Mouse (Mus musculus) kidney, embryonic 16.5 days (tissue): ENCODE data around the gene Polr2i. TPM values are rescaled to one million over a fixed set of nuclear protein-coding genes. Genes with fewer than 3 reads are reported as not detected.
A peak's percentile ranks its signal among the peaks of the same experiment; 100 is the strongest.

Source experiments
- ATAC-seq: fragments of 200-750 bp; cut with Nextera tagmentation; 2 replicates; pipeline ENCODE4 v1.8.0; 2017; ENCODE audit warnings: moderate TSS enrichment; ENCODE audit not compliant: low FRiP score, low TSS enrichment
- H3K27ac ChIP-seq: fragments of 300-500 bp; sonication (generic); 2 replicates; pipeline ENCODE4 v1.5.1; 2014; ENCODE audit warnings: low read length
- H3K27me3 ChIP-seq: fragments of 300-500 bp; sonication (generic); 2 replicates; pipeline ENCODE4 v1.6.1; 2014; ENCODE audit warnings: low read length, control low read depth, mixed read lengths; ENCODE audit not compliant: insufficient read depth
- H3K36me3 ChIP-seq: fragments of 300-500 bp; sonication (generic); 2 replicates; pipeline ENCODE4 v1.6.1; 2014; ENCODE audit warnings: low read length, control low read depth, mixed read lengths; ENCODE audit not compliant: insufficient read depth
- H3K4me1 ChIP-seq: fragments of 300-500 bp; sonication (generic); 2 replicates; pipeline ENCODE4 v1.6.1; 2014; ENCODE audit warnings: low read length, control low read depth, mixed read lengths; ENCODE audit not compliant: insufficient read depth
- H3K4me2 ChIP-seq: fragments of 300-500 bp; sonication (generic); replicated peaks from 2 replicates; pipeline ENCODE4 v1.6.1; 2014; ENCODE audit warnings: low read depth, low read length
- H3K4me3 ChIP-seq: fragments of 300-500 bp; sonication (generic); 2 replicates; pipeline ENCODE4 v1.5.1; 2014; ENCODE audit warnings: mild to moderate bottlenecking, low read length
- H3K9ac ChIP-seq: fragments of 300-500 bp; sonication (generic); replicated peaks from 2 replicates; pipeline ENCODE4 v1.6.1; 2014; ENCODE audit warnings: low read length
- H3K9me3 ChIP-seq: fragments of 300-500 bp; sonication (generic); 2 replicates; pipeline ENCODE4 v1.6.1; 2016; ENCODE audit warnings: low read length, control low read depth
- WGBS: fragments of 180-500 bp; shearing (Covaris S2); extraction: QIAGEN DNeasy Blood & Tissue Kit; methylation state at CpG from one replicate; pipeline ENCODE4 v1.1.7; 2014; 5-methylcytosine and 5-hydroxymethylcytosine counted together
- polyA plus RNA-seq: library from polyadenylated mRNA; unstranded; fragments of >200 nt; fragmentation: Nextera tagmentation; extraction: Ambion mirVana; gene quantifications from 2 replicates; pipeline ENCODE4 v1.2.1, GENCODE M21; 2015

The Polr2i gene
- polyA plus RNA-seq, 1 experiment from 2014 or later = 146 TPM

- no peaks in the 10 kb centered on the region for H3K36me3 ChIP-seq
- peak; percentile 43 for ATAC-seq
Measured at GRCm38 (mm10) chr7:30279536-30279935, 47.8 kb downstream of the Polr2i start.

GRCm38 (mm10) chr7:30279951-30280669 lies 48.4 kb downstream of the Polr2i start, which contains the start of the genes Thap8 and Wdr62:
Gene Thap8, plus strand, starts transcription at chr7:30280094.
Gene Wdr62, minus strand, starts transcription at chr7:30280419.
- WGBS = under 1% methylated on average over 48 of the region's 49 CpGs
- Histone ChIP-seq H3K4me2 (peak within 1 kb of the TSS; percentile 93), H3K27me3 (no peaks in the 10 kb centered on the region), H3K4me1 (peaks cover 12% of the 10 kb centered on the region), H3K36me3 (no peaks in the 10 kb centered on the region), H3K4me3 (peak within 1 kb of the TSS; percentile 74), H3K9me3 (no peaks in the 10 kb centered on the region), H3K9ac (peak within 1 kb of the TSS; percentile 71), H3K27ac (peak within 1 kb of the TSS; percentile 99)
- ATAC-seq = peak; percentile 97

More at GRCm38 (mm10) chr7:30279536-30279935, 47.8 kb downstream of the Polr2i start:
- no peaks in the 10 kb centered on the region for H3K9me3 ChIP-seq
- H3K4me1 ChIP-seq = peaks cover 12% of the 10 kb centered on the region
- WGBS = 1% methylated on average over 6 of the region's 6 CpGs
- H3K4me3 ChIP-seq = peak overlapping the region; percentile 74
- no peaks in the 10 kb centered on the region for H3K27me3 ChIP-seq
- H3K4me2 ChIP-seq = peak overlapping the region; percentile 93
- H3K9ac ChIP-seq = peak overlapping the region; percentile 66
- peak overlapping the region; percentile 99 for H3K27ac ChIP-seq

- Histone ChIP-seq H3K9ac (peak overlapping the region; percentile 71), H3K4me1 (peaks cover 12% of the 10 kb centered on the region), H3K9me3 (no peaks in the 10 kb centered on the region), H3K27me3 (no peaks in the 10 kb centered on the region), H3K4me2 (peak overlapping the region; percentile 93), H3K27ac (peak overlapping the region; percentile 99), H3K36me3 (no peaks in the 10 kb centered on the region), H3K4me3 (peak overlapping the region; percentile 74)
- 0% methylated on average over 20 of the region's 20 CpGs for WGBS
- peak; percentile 88 for ATAC-seq
Measured at GRCm38 (mm10) chr7:30280670-30281138, 49.0 kb downstream of the Polr2i start.

DNA sequence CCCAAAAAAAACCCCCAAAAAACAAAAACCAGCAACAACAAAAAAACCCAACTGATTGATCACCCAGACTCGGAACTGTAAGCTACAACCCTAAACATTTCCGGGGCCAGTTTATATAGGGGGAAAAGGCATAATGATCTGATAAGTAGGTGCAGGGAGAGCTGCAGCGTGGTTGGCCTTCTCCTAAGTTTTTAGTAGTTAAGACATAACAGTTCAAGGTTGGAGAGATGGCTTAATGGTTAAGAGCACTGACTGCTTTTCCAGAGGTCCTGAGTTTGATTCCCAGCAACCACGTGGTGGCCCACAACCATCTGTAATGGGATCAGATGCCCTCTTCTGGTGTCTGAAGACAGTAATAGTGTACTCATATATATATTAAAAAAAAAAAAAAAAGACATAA lies 49.8 kb downstream of the Polr2i start:
- no peaks in the 10 kb centered on the region for H3K36me3 ChIP-seq
- no peaks in the 10 kb centered on the region for H3K9me3 ChIP-seq
- H3K27me3 ChIP-seq = no peaks in the 10 kb centered on the region
- ATAC-seq = no peak
- H3K4me2 ChIP-seq = peak overlapping the region; percentile 93; the same call in 1 of the 2 replicates
- peak overlapping the region; percentile 74; the same call in 1 of the 2 replicates for H3K4me3 ChIP-seq
- no peak overlapping the region for H3K9ac ChIP-seq
- 72% methylated on average over 4 of the region's 4 CpGs for WGBS
- H3K4me1 ChIP-seq = peaks cover 12% of the 10 kb centered on the region
- 0 out of 2 replicates have a peak overlapping the region, but pooled peaks have one; percentile 99 for H3K27ac ChIP-seq

GRCm38 (mm10) chr7:30282740-30283139 lies 51.0 kb downstream of the Polr2i start:
- Histone ChIP-seq H3K27me3 (no peaks in the 10 kb centered on the region), H3K9me3 (no peaks in the 10 kb centered on the region), H3K36me3 (no peaks in the 10 kb centered on the region), H3K4me1 (peaks cover 12% of the 10 kb centered on the region), H3K27ac (no peak overlapping the region), H3K4me3 (no peak overlapping the region), H3K4me2 (no peak overlapping the region), H3K9ac (no peak overlapping the region)
- 83% methylated on average over 7 of the region's 7 CpGs for WGBS
- ATAC-seq = no peak

Other genes with a start within 250 kb of the Polr2i start
- gene Zfp568, start 248.0 kb upstream of the Polr2i start, polyA plus RNA-seq = 15.8 and 16.5 TPM in 2 replicates
- gene Zfp14, start 180.6 kb upstream of the Polr2i start, polyA plus RNA-seq = 4.1 TPM in 2 replicates
- gene Zfp82, start 159.0 kb upstream of the Polr2i start, polyA plus RNA-seq = 5.8 and 6.6 TPM in 2 replicates
- 1.6 and 2.1 TPM in 2 replicates for gene Gm26920, start 141.5 kb upstream of the Polr2i start, polyA plus RNA-seq
- gene Zfp566, start 141.4 kb upstream of the Polr2i start, polyA plus RNA-seq = 12.5 and 13.6 TPM in 2 replicates
- 112 and 116 TPM in 2 replicates for gene Zfp260, start 137.2 kb upstream of the Polr2i start, polyA plus RNA-seq
- gene Zfp382, start 110.0 kb upstream of the Polr2i start, polyA plus RNA-seq = 11.7 and 12.0 TPM in 2 replicates
- 12.6 and 15.6 TPM in 2 replicates for gene Zfp146, start 62.2 kb upstream of the Polr2i start, polyA plus RNA-seq
- gene Cox7a1, start 47.8 kb upstream of the Polr2i start, polyA plus RNA-seq = 11.7 and 13.8 TPM in 2 replicates
- gene Capns1, start 33.1 kb upstream of the Polr2i start, polyA plus RNA-seq = 105 and 111 TPM in 2 replicates
- gene Tbcb, start 324 bp downstream of the Polr2i start, polyA plus RNA-seq = 180 and 206 TPM in 2 replicates
- not detected in 2 replicates for gene Ovol3, start 3.8 kb downstream of the Polr2i start, polyA plus RNA-seq
- gene Thap8, start 48.1 kb downstream of the Polr2i start, polyA plus RNA-seq = 0.27 and 0.57 TPM in 2 replicates
- gene Wdr62, start 48.5 kb downstream of the Polr2i start, polyA plus RNA-seq = 9.7 and 10.8 TPM in 2 replicates
- 27.2 and 45.3 TPM in 2 replicates for gene Clip3, start 59.8 kb downstream of the Polr2i start, polyA plus RNA-seq
- 106 and 107 TPM in 2 replicates for gene Alkbh6, start 76.8 kb downstream of the Polr2i start, polyA plus RNA-seq
- 129 and 136 TPM in 2 replicates for gene Syne4, start 82.9 kb downstream of the Polr2i start, polyA plus RNA-seq
- gene E130208F15Rik, start 89.8 kb downstream of the Polr2i start, polyA plus RNA-seq = 2.3 and 3.7 TPM in 2 replicates
- gene Sdhaf1, start 91.9 kb downstream of the Polr2i start, polyA plus RNA-seq = 17.2 and 18.1 TPM in 2 replicates
- 6.8 and 8.3 TPM in 2 replicates for gene Lrfn3, start 130.8 kb downstream of the Polr2i start, polyA plus RNA-seq
- 29.3 and 31.4 TPM in 2 replicates for gene Tyrobp, start 181.8 kb downstream of the Polr2i start, polyA plus RNA-seq
- 0.63 and 0.84 TPM in 2 replicates for gene Hcst, start 187.9 kb downstream of the Polr2i start, polyA plus RNA-seq
- gene Nfkbid, start 189.8 kb downstream of the Polr2i start, polyA plus RNA-seq = 1.6 and 2.0 TPM in 2 replicates
- gene Aplp1, start 213.6 kb downstream of the Polr2i start, polyA plus RNA-seq = 27.9 and 31.5 TPM in 2 replicates
- gene Kirrel2, start 225.7 kb downstream of the Polr2i start, polyA plus RNA-seq = 0.78 and 1.1 TPM in 2 replicates
- gene Nphs1, start 226.4 kb downstream of the Polr2i start, polyA plus RNA-seq = 5.4 and 5.5 TPM in 2 replicates